Mouse (Mus musculus): ENCODE measurements around the gene B3gnt7. TPM values are rescaled to one million over a fixed set of nuclear protein-coding genes. Genes with fewer than 3 reads are reported as not detected.
"Not testable (repeated sequence)": the region's sequence is repeated elsewhere in the genome, so short reads cannot be mapped to it uniquely, and the experiment has no call there.

Gene B3gnt7
- polyA plus RNA-seq, 2 experiments from 2014 or later: 0.18 TPM; not detected in 1

DNA sequence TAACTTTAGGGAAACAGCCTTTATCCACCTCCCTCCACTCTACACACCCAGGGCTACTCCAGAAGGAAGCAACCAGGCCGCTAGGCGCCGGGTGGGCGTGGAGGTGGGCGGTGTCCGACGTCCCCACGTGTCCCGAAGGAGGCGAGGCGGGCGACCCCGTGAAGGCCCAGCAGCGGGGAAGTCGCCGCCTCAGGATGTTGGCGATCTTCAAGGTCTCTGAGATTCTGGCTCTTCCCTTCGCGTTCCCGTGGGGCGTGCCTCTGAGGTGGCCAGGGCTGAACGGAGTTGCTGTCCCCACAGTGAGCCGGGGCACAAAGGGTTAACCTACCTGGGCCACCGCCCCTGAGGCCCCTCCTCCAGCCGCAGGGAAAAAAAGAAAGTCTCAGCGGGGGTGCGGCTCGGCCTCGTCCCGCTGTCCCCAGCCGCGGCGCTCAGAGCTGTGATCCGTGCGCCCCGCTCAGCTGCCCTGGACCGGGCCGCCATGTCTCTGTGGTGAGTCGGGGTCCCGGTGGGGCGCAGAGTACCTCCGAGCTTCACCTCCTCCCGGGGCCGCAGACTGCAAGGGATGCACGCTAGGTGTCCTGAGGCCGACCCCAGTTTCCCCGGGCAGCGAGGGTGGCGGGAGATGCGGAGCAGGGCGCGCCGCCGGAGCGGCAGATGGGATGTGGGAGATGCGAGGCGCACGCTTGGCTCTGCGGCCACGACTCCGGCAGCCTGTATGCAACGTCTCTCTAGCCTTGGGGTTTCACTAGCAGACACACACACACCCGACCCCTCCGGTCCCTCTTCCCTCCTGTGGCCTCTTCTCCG is 636 bp downstream of the B3gnt7 start:
- no peak for ATAC-seq

DNA sequence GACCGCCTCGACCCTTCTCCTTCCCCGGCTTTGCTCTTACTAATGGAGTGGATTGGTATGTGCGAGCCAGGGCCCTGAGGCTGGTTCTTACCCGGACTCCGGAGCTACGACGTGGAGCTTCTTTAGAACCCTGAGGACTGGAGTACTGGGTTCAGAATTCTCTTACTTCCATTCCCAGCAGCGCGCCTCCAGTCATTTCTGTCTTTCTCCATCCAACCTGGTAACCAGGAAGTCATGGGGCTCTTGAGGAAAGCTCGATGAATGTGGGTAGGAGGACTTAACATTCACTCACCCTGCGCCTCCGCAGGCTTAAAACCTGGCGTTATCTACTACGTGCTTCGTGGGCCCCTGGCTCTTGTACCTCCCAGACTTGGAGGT is 1.2 kb downstream of the B3gnt7 start:
- ATAC-seq: no peak

GRCm38 (mm10) chr1:86306686-86307085 is 4.1 kb downstream of the B3gnt7 start:
- ATAC-seq: no peak

DNA sequence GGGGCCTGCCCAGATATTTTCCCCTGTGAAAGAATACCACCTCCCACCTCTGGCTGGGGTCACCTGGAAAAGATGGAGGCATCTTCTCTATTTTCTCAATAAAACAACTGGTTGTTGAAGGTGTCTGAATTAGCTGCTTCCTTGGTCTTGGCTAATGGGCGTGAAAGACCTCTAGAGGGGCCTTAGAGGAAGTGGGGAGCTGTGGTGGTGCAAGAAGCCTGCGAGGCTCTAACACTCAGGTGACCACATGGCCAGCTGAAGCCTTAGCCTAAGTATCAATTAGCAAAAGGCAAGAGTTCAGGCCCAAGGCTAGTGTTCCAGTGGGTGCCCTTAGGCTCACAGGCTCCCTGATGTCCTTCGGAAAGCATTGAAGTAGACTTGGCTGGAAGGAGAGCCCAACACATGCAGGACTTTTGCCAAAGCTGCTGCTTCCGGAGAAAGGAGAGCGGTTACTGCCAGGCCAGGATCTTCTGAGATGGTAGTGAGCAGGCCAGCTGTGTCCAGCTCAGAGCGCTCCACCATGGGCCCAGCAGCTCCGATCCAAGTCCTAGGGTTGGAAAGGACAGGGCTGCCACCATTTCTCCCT is 4.6 kb downstream of the B3gnt7 start:
- ATAC-seq: no peak

GRCm38 (mm10) chr1:86307871-86308641 is 5.4 kb downstream of the B3gnt7 start:
- ATAC-seq: no peak

- no peak for ATAC-seq
Observed at GRCm38 (mm10) chr1:86309270-86309833, 6.7 kb downstream of the B3gnt7 start.

GRCm38 (mm10) chr1:86310536-86311310 is 8.1 kb downstream of the B3gnt7 start:
- ATAC-seq: no peak

DNA sequence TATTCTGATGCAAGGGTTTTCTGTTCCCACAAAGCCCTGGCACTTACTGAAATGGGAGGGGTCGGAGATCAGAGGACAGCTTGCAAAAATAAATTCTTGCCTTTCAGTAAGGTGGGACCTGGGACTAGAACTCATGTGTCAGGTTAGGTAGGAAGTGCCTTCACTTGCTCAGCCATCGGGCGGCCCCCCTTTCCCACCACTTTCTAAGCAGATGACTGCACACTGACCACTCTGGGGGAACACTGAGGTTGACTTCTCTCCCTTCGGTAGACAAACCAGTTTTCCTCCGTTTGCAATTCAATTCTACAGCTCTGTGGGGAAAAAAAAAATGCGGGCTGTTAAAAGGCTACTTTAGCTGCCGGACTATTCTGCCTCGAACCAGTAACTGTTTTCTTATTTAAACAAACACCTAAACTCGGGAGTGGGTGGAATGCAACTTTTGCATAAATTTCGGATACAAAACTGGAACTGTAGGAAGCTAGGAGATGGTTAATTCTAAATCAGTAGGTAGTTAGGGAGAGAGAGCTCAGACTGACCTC is 8.9 kb downstream of the B3gnt7 start:
- ATAC-seq: no peak

GRCm38 (mm10) chr1:86312269-86312668 is 9.6 kb downstream of the B3gnt7 start:
- ATAC-seq: no peak

- no peak for ATAC-seq
Observed at GRCm38 (mm10) chr1:86313096-86313771, 10.6 kb downstream of the B3gnt7 start.

DNA sequence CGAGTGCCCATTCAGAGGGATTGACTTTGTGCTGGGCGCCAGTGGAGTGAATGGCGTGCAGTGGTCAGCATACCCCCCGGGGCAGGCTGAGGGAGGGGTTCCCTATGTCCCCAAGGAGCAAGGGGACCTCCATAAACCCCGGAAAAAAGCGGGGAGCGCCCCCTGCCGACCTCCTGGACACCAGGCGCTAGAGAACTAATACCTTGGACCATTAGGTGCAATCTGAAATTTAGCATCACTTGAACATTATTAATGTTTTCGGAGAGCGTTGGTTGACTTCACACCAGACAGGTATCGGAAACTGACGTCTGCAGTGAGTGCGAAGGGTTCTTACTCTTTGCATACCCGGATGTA is 11.1 kb downstream of the B3gnt7 start:
- ATAC-seq: no peak

GRCm38 (mm10) chr1:86320822-86321413 is 18.3 kb downstream of the B3gnt7 start:
- no peak for ATAC-seq

- ATAC-seq: no peak
Observed at GRCm38 (mm10) chr1:86336330-86336729, 33.7 kb downstream of the B3gnt7 start.

DNA sequence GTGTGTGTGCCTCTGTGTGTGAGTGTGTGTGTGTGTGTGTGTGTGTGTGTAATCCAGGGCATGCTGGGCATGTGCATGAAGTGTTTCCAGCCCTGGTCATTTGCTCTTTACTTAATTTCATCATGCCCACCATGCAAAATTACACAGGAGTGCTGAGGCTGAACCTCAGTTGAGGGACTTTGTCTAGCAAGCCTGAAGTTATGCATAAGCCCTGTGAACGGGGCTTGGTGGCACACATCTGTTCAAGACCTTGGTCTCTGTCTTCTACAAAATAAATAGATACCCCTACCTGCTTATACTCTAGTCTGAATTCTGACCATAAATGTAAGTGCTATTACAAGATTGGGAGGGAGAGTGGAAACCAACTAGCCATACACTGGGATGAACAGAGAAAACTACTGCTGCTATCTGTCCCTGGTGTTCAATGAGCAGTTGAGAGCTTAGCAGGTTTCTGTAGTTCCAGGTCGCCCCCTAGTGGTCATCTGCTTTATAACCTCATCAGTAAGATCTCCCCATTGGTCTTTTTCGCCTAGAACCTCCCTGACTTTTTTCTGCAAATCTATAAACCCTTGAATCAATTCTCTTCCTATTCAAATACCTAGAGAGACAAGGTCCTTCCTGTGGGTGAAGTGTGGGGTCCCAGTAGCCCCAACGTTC is 36.7 kb downstream of the B3gnt7 start:
- ATAC-seq: peak; percentile 34

- not testable (repeated sequence) for ATAC-seq
Observed at GRCm38 (mm10) chr1:86341096-86341495, 38.5 kb downstream of the B3gnt7 start.

DNA sequence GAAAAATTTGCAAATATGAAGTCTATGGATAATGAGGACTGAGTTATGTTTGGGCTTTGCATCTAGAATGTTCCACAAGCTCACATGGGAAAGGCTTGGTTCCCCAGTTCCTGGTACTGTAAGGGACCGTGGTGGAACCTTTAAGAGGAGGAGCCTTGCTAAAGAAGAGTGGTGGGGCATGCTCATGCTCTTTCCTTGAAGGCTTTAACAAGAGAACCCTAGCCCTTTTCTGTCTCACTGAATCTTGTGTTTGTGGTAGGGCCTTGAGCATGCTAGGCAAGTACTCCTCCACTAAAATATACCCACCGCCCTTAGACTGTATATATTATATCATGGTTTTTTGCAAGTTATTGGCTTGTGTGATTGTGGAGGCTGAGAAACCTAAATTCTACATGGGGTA is 39.7 kb downstream of the B3gnt7 start:
- no peak for ATAC-seq

DNA sequence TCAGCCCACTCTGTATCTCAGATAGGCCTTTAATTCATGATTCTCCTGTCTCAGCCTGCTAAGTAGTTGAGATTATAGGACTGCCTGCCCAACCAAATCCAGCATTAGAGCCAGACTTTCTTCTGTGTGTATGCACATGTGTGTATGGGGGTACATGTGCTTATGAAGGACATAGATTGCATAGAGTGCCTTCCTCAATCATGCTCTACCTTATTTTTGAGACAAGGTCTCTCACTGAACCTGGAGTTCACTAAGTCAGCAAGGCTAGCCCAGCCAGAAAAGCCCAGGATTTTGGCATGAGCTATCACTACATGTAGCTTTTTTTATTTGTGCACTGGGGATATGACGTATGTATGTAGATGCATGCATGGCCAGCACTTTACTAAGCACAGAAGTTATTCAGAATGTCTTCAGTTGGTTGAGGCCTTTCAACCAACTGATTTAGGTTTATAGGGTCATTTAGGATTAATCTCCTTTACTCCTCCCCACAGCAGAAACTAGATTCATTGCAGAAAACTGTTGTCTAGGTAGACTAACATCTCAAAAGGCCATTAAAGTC is 40.5 kb downstream of the B3gnt7 start:
- no peak for ATAC-seq

DNA sequence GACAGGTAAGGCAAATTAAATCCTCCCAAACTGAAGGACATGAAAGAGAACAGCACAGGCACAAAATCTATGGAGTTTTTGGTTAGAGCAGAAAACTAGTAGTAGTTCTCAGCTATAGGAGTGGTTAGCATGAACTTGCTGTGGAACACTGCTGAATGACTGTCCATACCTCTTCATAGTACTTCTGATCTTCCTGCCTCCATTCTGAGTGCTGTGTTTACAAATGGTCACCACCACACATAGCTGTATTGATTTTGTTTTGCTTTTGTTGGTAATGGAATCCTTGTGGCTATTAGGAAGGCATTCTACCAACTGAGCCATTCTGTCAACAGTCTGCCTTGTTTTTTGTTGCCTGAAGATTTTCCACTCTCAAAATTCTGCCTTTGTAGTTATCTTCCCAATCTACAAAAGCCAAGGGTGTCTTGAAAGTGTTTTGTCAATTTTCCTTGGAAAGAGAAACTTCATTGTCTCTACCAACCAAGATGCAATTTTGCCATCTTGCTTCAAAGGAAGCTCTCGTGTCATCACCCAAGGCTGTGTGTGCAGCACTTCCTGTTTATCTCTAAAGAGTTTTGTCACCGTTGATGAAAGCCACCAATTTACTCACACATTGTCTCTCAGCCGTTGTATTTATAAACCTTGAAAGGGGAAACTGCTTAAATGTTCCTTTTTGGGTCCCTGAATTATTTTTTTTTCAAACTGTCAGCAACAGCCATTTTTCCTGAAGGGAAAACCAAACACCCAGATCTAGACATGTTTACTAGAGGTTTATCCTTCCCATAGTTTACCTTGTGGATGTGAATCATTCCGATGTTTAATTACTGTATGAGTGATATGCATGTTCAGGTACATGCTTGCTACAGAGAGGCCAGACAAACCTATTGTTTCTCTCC is 41.6 kb downstream of the B3gnt7 start:
- peak; percentile 84 for ATAC-seq

- ATAC-seq: no peak
Observed at GRCm38 (mm10) chr1:86345069-86345468, 42.4 kb downstream of the B3gnt7 start.
